Mouse (Mus musculus): ENCODE measurements at regions not wholly inside any gene's neighbourhood (a gene's known extent, or its start where the extent isn't known, plus 50 kb on each side); places are given as distances from the start of the nearest gene placed in this dataset.

DNA sequence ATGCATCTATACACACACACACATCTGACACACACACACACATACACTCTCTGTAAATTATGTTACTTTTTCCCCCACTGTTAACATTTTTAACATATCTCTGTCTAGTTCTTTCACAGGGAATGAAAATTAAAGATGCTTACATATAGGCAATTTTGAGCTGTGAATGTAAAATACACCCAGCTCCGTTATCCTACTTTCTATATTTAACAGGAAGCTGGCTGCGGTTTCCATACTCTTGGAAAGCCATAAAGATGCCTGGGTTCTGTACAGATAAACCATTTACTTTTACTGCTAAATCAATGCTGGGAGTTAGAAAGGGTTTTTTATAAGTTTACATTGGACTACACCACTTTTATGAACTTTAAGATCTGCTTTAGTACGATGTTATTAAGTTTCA lies 511.7 kb downstream of the Plekhb2 start:
- no peak for TF ChIP-seq POLR2A (IDR thresholded peaks at IDR 0.05; ENCODE audit: control insufficient read depth, extremely low read depth, insufficient read depth, low read length, poor library complexity)
- TF ChIP-seq CTCF (IDR thresholded peaks at IDR 0.05; ENCODE audit: borderline replicate concordance, control insufficient read depth, extremely low read depth, insufficient read depth, low read length, poor library complexity), result no peak
